Mouse (Mus musculus) myocyte (in vitro differentiated cells): ENCODE results near the gene Sox9. TPM values are rescaled to one million over a fixed set of nuclear protein-coding genes. Genes with fewer than 3 reads are reported as not detected.

Experiments used
- H3K27me3 ChIP-seq: one replicate; pipeline ENCODE4 v1.6.1; 2011; ENCODE audit not compliant: control insufficient read depth, insufficient read depth, insufficient read length
- H3K36me3 ChIP-seq: one replicate; pipeline ENCODE4 v1.6.1; 2011; ENCODE audit not compliant: control insufficient read depth, insufficient read depth
- H3K4me2 ChIP-seq: one replicate; pipeline ENCODE4 v1.6.1; 2011; ENCODE audit warnings: low read depth, control low read depth
- H3K4me3 ChIP-seq: one replicate; pipeline ENCODE4 v1.5.1; 2011; ENCODE audit warnings: mild to moderate bottlenecking, control low read depth, moderate library complexity
- H3K79me2 ChIP-seq: one replicate; pipeline ENCODE4 v1.6.1; 2011; ENCODE audit not compliant: control insufficient read depth, insufficient read depth
- H3ac ChIP-seq: one replicate; pipeline ENCODE4 v1.6.1; 2011; ENCODE audit not compliant: control insufficient read depth, insufficient read length
- CEBPB ChIP-seq: IDR thresholded peaks from 2 replicates; pipeline ENCODE4 v1.6.1; 2011; ENCODE audit warnings: mild to moderate bottlenecking, moderate library complexity; ENCODE audit not compliant: poor library complexity, insufficient read depth, severe bottlenecking
- E2F4 ChIP-seq: IDR thresholded peaks from one replicate; pipeline ENCODE4 v1.6.1; 2011; ENCODE audit warnings: mild to moderate bottlenecking, control low read depth, moderate library complexity; ENCODE audit not compliant: insufficient read depth
- MAX ChIP-seq: IDR thresholded peaks from one replicate; pipeline ENCODE4 v1.6.1; 2011; ENCODE audit warnings: low read depth, mild to moderate bottlenecking, control low read depth
- MYOD1 ChIP-seq, 3 experiments: IDR thresholded peaks; one replicate each; pipeline ENCODE4 v1.6.1; 2011; ENCODE audit warnings: control low read depth in 2 of 3, low read depth in 2 of 3, mild to moderate bottlenecking in 2 of 3, moderate library complexity in 1 of 3; ENCODE audit not compliant: insufficient read length in 2 of 3, control insufficient read depth in 1 of 3
- MYOG ChIP-seq, 3 experiments: IDR thresholded peaks; one replicate each; pipeline ENCODE4 v1.6.1; 2011; ENCODE audit warnings: control low read depth in 2 of 3, low read depth in 2 of 3, mild to moderate bottlenecking in 2 of 3; ENCODE audit not compliant: insufficient read length in 2 of 3, control insufficient read depth in 1 of 3, insufficient read depth in 1 of 3
- POLR2A ChIP-seq: IDR thresholded peaks from one replicate; pipeline ENCODE4 v1.6.1; 2011; ENCODE audit warnings: low read depth, mild to moderate bottlenecking, control low read depth, moderate library complexity; ENCODE audit not compliant: insufficient read length
- POLR2AphosphoS2 ChIP-seq: IDR thresholded peaks from one replicate; pipeline ENCODE4 v1.6.1; 2011; ENCODE audit warnings: low read depth, control low read depth; ENCODE audit not compliant: insufficient read length
- REST ChIP-seq: IDR thresholded peaks from one replicate; pipeline ENCODE4 v1.6.1; 2011; ENCODE audit warnings: mild to moderate bottlenecking, control low read depth, moderate library complexity; ENCODE audit not compliant: insufficient read depth, insufficient read length
- SRF ChIP-seq: IDR thresholded peaks from one replicate; pipeline ENCODE4 v1.6.1; 2011; ENCODE audit warnings: low read depth; ENCODE audit not compliant: control insufficient read depth, insufficient read length
- TCF12 ChIP-seq: IDR thresholded peaks from one replicate; pipeline ENCODE4 v1.6.1; 2011; ENCODE audit warnings: mild to moderate bottlenecking, control low read depth; ENCODE audit not compliant: poor library complexity, insufficient read depth, severe bottlenecking
- TCF3 ChIP-seq: IDR thresholded peaks from one replicate; pipeline ENCODE4 v1.6.1; 2011; ENCODE audit warnings: low read depth, control low read depth; ENCODE audit not compliant: insufficient read length
- USF1 ChIP-seq: IDR thresholded peaks from one replicate; pipeline ENCODE4 v1.6.1; 2011; ENCODE audit warnings: low read depth, mild to moderate bottlenecking, control low read depth, moderate library complexity
- polyA plus RNA-seq: library from polyadenylated mRNA; unstranded; fragments of >200 nt; fragmentation: generic; extraction: Trizol; gene quantifications from one replicate; pipeline ENCODE4 v1.2.1, GENCODE M21; 2012; ENCODE audit warnings: missing spikeins

Sox9 gene
- polyA plus RNA-seq, 1 experiment: 17.9 TPM

- H3ac ChIP-seq: no peak overlapping the region
- H3K4me3 ChIP-seq: no peak overlapping the region
- TF ChIP-seq TCF3 (peak; percentile 12), CEBPB (peak; percentile 90), MYOG (IDR thresholded peaks at IDR 0.05; ENCODE audit: control insufficient read depth in 1 of 3, insufficient read depth in 1 of 3, insufficient read length in 2 of 3, low read depth in 2 of 3) (peak in 2 of 3 experiments; percentile 39 to 43), REST (no peak), TCF12 (peak; percentile 76), POLR2AphosphoS2 (no peak), POLR2A (no peak), MAX (no peak), USF1 (no peak), MYOD1 (IDR thresholded peaks at IDR 0.05; ENCODE audit: control insufficient read depth in 1 of 3, insufficient read length in 2 of 3, low read depth in 2 of 3) (peak in 2 of 3 experiments; percentile 63 to 65), SRF (no peak), E2F4 (no peak)
- no peaks in the 10 kb centered on the region for H3K36me3 ChIP-seq
- no peaks in the 10 kb centered on the region for H3K79me2 ChIP-seq
- peak overlapping the region; percentile 62 for H3K4me2 ChIP-seq
- no peaks in the 10 kb centered on the region for H3K27me3 ChIP-seq
Measured at GRCm38 (mm10) chr11:112834245-112835005, 52.4 kb downstream of the Sox9 start.

GRCm38 (mm10) chr11:112835468-112836092 lies 53.6 kb downstream of the Sox9 start:
- H3K4me3 ChIP-seq: no peak overlapping the region
- H3K4me2 ChIP-seq: no peak overlapping the region
- H3K79me2 ChIP-seq: no peaks in the 10 kb centered on the region
- TF ChIP-seq TCF12 (no peak), POLR2A (no peak), SRF (no peak), USF1 (no peak), REST (no peak), CEBPB (no peak), E2F4 (no peak), MYOD1 (IDR thresholded peaks at IDR 0.05; ENCODE audit: control insufficient read depth in 1 of 3, insufficient read length in 2 of 3, low read depth in 2 of 3) (no peak), MAX (no peak), POLR2AphosphoS2 (no peak), MYOG (IDR thresholded peaks at IDR 0.05; ENCODE audit: control insufficient read depth in 1 of 3, insufficient read depth in 1 of 3, insufficient read length in 2 of 3, low read depth in 2 of 3) (no peak), TCF3 (no peak)
- H3ac ChIP-seq: no peak overlapping the region
- H3K36me3 ChIP-seq: no peaks in the 10 kb centered on the region
- no peaks in the 10 kb centered on the region for H3K27me3 ChIP-seq
